Mouse (Mus musculus): ENCODE measurements around the gene Ndufc2. TPM values are rescaled to one million over a fixed set of nuclear protein-coding genes. Genes with fewer than 3 reads are reported as not detected.
"Not testable (repeated sequence)": the region's sequence is repeated elsewhere in the genome, so short reads cannot be mapped to it uniquely, and the experiment has no call there.

Ndufc2 gene
- polyA plus RNA-seq, 1 experiment from 2014 or later = 336 TPM

DNA sequence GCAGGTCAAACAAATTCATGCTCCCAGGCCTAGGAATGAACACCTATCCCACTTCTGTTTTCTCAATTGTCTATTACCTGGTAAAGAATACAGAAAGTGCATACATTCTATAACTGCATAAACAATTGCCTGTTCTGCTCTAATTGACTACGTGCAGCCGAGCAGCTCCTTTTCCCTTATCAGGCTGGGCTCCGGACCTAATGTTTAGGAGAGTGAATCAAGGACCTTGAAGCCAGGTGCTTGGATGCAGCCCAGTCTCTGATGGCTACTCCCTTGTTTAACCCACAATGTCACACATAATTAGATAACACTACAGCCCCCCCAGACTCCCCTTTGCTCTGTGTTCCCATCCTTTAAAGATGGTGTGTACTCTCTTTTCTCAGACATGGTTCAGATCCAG, 33.7 kb downstream of the Ndufc2 start:
- peak; percentile 24; the same call in 1 of the 2 replicates for ATAC-seq (ENCODE audit: borderline replicate concordance, extremely low read depth, low FRiP score, low TSS enrichment)
- H3K9ac ChIP-seq, H3K4me2 ChIP-seq, H3K4me3 ChIP-seq, H3K27me3 ChIP-seq, H3K9me3 ChIP-seq, H3K36me3 ChIP-seq: not testable (repeated sequence)
- peak overlapping the region; percentile 46; the same call in 1 of the 2 replicates for H3K27ac ChIP-seq
- WGBS = 25% methylated on average over 3 of the region's 3 CpGs
- peaks cover 15% of the 10 kb centered on the region for H3K4me1 ChIP-seq

DNA sequence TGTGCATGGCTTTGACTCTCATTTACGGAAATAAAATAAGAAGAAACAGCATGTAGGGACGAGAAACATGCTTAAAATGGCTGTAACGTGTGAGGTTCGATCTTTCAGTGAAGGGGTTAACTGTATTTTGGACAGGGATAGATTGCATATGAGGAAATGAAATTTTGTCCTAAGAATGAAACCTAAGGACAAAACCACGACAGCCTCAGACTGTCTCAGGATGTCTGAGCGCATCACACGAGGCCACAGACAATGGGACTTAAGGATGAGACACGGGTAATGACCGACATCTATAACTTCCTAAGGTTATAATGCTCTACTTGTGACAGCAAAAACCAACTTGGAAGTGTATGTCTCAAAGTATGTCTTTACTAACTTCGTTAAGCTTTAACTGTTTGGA, 34.7 kb downstream of the Ndufc2 start:
- Histone ChIP-seq H3K9ac (no peak overlapping the region), H3K27me3 (no peaks in the 10 kb centered on the region), H3K27ac (0 out of 2 replicates have a peak overlapping the region, but pooled peaks have one; percentile 46), H3K4me2 (no peak overlapping the region), H3K9me3 (no peaks in the 10 kb centered on the region), H3K4me3 (no peak overlapping the region), H3K36me3 (no peaks in the 10 kb centered on the region), H3K4me1 (peaks cover 15% of the 10 kb centered on the region)
- ATAC-seq (ENCODE audit: borderline replicate concordance, extremely low read depth, low FRiP score, low TSS enrichment) = no peak
- 77% methylated on average over 10 of the region's 10 CpGs for WGBS

DNA sequence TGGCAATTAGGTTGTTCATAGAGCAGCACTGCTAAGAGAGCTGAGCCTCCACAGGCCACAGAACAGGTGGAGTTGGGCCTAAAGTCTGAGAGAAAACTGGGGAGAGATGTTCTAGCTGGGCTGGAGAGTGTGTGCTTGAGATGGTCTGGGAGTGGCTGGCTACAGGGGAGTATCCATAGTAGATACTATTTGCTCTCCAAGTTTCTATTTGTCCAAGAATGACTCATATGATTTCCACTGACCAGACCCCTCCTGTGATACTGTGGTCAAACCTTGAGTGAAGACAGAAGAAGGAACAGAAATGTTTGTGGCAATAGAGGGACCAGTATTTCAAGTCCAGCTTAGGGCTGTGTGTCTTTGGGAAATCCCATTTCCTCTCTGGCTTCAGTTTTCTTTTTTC, 39.2 kb downstream of the Ndufc2 start:
- Histone ChIP-seq H3K36me3 (no peaks in the 10 kb centered on the region), H3K27ac (no peak overlapping the region), H3K4me2 (no peak overlapping the region), H3K27me3 (no peaks in the 10 kb centered on the region), H3K4me1 (peaks cover 6% of the 10 kb centered on the region; the same call in 1 of the 2 replicates), H3K9ac (no peak overlapping the region), H3K9me3 (no peaks in the 10 kb centered on the region), H3K4me3 (no peak overlapping the region)
- no peak; the same call in 1 of the 2 replicates for ATAC-seq (ENCODE audit: borderline replicate concordance, extremely low read depth, low FRiP score, low TSS enrichment)

DNA sequence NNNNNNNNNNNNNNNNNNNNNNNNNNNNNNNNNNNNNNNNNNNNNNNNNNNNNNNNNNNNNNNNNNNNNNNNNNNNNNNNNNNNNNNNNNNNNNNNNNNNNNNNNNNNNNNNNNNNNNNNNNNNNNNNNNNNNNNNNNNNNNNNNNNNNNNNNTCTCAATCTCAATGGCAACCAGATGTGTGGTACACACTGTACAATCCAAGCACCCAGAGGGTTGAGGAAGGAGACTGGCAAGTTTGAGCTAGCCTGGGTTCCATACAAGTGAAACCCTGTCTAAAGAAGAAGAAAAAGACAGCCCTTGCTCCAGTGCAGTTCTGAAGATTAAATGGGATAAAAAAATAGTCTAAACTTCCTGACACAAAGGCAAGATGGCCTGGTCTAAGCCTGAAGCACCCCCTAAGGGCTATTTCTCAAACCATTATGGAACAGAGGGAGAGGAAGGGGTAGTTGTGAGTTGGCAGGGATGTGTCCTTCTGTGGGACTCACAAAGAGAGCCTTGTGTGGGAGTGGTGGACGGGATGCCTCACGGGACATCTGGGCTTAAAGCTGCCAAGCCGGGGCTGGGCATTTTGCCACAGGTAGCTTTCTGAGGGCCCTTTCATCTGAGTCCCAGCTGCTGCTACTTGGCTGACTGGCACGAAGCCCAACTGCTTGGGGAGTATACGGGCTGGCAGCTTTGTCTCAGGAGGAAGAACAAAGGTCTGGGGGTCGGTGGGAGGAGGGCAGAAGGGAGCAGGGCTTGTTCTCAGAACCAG, 46.5 kb downstream of the Ndufc2 start:
- no peaks in the 10 kb centered on the region for H3K27me3 ChIP-seq
- H3K4me1 ChIP-seq = peaks cover 16% of the 10 kb centered on the region
- H3K9ac ChIP-seq = no peak overlapping the region
- 12% methylated on average over 6 of the region's 6 CpGs for WGBS
- no peaks in the 10 kb centered on the region for H3K36me3 ChIP-seq
- H3K4me2 ChIP-seq = no peak overlapping the region
- H3K4me3 ChIP-seq = no peak overlapping the region
- ATAC-seq (ENCODE audit: borderline replicate concordance, extremely low read depth, low FRiP score, low TSS enrichment) = peak; percentile 90
- peak overlapping the region; percentile 86 for H3K27ac ChIP-seq
- H3K9me3 ChIP-seq = no peaks in the 10 kb centered on the region

DNA sequence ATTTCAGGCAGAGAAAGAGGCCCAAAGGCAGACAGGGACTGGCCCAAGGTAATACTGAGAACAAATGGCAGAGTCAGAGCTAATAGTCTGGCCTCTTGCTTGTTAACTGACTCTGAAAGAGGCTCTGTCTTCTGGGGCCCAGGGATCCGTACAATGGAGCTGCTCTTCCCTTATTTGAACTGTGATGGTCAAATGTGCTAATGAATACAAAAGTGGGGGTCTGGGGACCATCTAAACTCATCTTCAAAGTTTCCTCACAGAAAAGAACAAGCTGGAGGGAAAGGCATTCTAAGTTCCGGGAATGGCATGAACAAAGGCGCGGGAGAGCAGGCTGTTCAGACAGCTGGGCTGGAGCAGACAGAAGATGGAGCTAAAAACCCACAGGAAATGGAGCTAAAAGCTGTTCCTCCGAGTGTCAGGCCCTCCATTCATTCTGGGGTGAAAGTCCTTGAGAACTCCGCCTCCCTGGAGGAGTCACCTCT, 47.3 kb downstream of the Ndufc2 start:
- Histone ChIP-seq H3K27me3 (no peaks in the 10 kb centered on the region), H3K9ac (no peak overlapping the region), H3K4me2 (no peak overlapping the region), H3K9me3 (no peaks in the 10 kb centered on the region), H3K4me1 (peaks cover 24% of the 10 kb centered on the region), H3K36me3 (no peaks in the 10 kb centered on the region), H3K4me3 (no peak overlapping the region), H3K27ac (peak overlapping the region; percentile 86)
- WGBS = 51% methylated on average over 6 of the region's 6 CpGs
- no peak for ATAC-seq (ENCODE audit: borderline replicate concordance, extremely low read depth, low FRiP score, low TSS enrichment)

DNA sequence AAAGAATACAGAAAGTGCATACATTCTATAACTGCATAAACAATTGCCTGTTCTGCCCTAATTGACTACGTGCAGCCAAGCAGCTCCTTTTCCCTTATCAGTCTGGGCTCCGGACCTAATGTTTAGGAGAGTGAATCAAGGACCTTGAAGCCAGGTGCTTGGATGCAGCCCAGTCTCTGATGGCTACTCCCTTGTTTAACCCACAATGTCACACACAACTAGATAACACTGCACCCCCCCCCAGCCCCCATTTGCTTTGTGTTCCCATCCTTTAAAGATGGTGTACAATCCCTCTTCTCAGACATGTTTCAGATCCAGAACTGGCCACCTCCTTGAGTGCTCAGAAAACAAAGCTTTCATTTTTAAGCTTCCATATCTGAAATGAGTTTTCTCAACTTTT, 51.2 kb downstream of the Ndufc2 start, which contains the start of gene Kctd14:
TSS of gene Kctd14 (plus strand) at position 301 of the 400 bp plus-strand sequence.
- H3K4me2 ChIP-seq; ATAC-seq (ENCODE audit: borderline replicate concordance, extremely low read depth, low FRiP score, low TSS enrichment); H3K9me3 ChIP-seq; H3K4me3 ChIP-seq; H3K27me3 ChIP-seq; H3K9ac ChIP-seq; H3K36me3 ChIP-seq: not testable (repeated sequence)
- 43% methylated on average over 2 of the region's 2 CpGs for WGBS
- H3K4me1 ChIP-seq = peaks cover 37% of the 10 kb centered on the region
- H3K27ac ChIP-seq = peak within 1 kb of the TSS; percentile 29; the same call in 1 of the 2 replicates

DNA sequence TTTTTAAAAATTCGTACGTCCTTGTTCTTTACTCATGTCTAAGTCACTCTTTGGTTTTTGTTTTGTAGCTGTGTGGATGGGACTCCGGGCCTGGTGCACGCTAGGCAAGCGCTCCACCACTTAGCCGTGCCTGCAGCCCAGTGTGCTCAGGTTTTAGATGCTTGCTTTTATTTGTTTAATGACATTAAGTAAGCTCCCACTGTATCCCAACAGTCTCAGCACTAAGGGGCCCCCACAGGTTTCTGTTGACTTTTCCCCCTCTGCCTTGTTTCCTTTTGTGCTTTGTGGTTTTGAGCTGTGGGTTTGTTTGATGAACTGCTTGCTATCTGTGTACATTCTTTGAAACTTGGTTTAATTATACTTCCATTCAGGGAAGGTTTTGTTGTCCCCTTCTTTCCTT, 52.4 kb downstream of the Ndufc2 start:
- Histone ChIP-seq H3K27ac (peak overlapping the region; percentile 29; the same call in 1 of the 2 replicates), H3K9ac (no peak overlapping the region), H3K4me3 (no peak overlapping the region), H3K27me3 (no peaks in the 10 kb centered on the region), H3K4me2 (no peak overlapping the region), H3K4me1 (peaks cover 26% of the 10 kb centered on the region), H3K9me3 (no peaks in the 10 kb centered on the region), H3K36me3 (no peaks in the 10 kb centered on the region)
- 55% methylated on average over 6 of the region's 6 CpGs for WGBS
- no peak for ATAC-seq (ENCODE audit: borderline replicate concordance, extremely low read depth, low FRiP score, low TSS enrichment)

DNA sequence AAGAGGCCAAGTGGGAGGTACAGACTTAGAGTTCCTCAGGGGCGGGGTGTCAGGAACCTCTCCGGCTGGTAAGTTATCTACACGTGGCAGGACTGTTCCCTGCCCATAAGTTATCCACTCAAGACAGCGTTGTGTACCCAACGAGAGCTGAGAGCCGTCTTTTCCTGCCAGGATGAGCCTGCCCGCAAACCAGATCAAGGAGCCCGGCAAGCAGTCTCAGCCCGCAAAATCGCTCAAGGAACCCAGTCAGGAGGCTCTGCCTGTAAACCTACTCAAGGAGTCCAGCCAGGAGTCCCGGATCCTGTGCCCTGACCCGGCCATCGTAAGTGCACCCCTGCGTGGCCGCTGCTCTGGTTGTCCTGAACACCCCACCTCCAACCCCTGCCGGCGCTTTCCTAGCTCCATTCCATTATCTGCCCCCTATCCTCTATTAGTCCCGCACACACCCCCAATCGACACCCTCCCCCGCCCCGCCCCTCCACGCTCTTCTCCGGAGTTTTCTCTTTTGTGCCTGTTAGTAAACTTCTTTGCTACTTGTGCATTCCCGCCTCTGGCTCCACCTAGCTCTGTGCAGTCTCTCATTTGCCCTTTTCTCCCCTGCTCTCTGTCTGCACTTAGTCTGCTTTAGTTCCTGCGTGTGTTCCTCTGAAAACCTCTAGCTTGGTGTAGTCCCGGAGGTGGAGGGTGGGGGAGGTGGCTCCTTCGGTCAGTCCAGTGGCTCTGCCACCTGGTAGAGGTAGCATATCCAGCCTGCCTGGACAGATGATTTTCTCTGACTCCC, 53.5 kb downstream of the Ndufc2 start:
- Histone ChIP-seq H3K4me1 (peaks cover 21% of the 10 kb centered on the region), H3K27me3 (no peaks in the 10 kb centered on the region), H3K9me3 (no peaks in the 10 kb centered on the region), H3K4me2 (peak overlapping the region; percentile 90), H3K4me3 (peak overlapping the region; percentile 47), H3K9ac (peak overlapping the region; percentile 52), H3K36me3 (peaks cover 4% of the 10 kb centered on the region; the same call in 1 of the 2 replicates), H3K27ac (peak overlapping the region; percentile 71)
- ATAC-seq (ENCODE audit: borderline replicate concordance, extremely low read depth, low FRiP score, low TSS enrichment) = peak; percentile 72
- WGBS = 4% methylated on average over 27 of the region's 27 CpGs

DNA sequence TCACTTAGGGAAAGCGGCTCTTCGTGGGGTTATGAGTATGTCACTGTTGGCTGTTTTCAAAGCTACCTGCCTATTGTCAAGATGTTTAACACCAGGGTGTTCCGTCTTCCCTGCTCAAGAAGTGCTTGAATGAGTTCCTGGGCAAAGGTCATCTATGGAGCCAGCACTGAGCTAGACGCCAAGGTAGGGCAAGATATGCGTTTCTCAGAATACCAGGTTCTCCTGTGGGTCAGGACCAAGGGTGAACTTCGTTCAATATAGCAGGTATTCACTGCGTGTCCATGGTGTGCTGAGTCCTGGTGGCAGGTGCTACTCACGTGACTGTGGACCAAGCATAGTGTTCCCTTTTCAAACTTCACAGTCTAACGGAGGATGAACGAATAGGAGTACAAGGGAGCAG, 55.0 kb downstream of the Ndufc2 start:
- no peak overlapping the region for H3K27ac ChIP-seq
- peaks cover 4% of the 10 kb centered on the region; the same call in 1 of the 2 replicates for H3K36me3 ChIP-seq
- peaks cover 21% of the 10 kb centered on the region for H3K4me1 ChIP-seq
- no peak overlapping the region for H3K9ac ChIP-seq
- no peaks in the 10 kb centered on the region for H3K27me3 ChIP-seq
- no peak overlapping the region for H3K4me3 ChIP-seq
- WGBS = 83% methylated on average over 10 of the region's 10 CpGs
- ATAC-seq (ENCODE audit: borderline replicate concordance, extremely low read depth, low FRiP score, low TSS enrichment) = no peak
- H3K9me3 ChIP-seq = no peaks in the 10 kb centered on the region
- H3K4me2 ChIP-seq = no peak overlapping the region

DNA sequence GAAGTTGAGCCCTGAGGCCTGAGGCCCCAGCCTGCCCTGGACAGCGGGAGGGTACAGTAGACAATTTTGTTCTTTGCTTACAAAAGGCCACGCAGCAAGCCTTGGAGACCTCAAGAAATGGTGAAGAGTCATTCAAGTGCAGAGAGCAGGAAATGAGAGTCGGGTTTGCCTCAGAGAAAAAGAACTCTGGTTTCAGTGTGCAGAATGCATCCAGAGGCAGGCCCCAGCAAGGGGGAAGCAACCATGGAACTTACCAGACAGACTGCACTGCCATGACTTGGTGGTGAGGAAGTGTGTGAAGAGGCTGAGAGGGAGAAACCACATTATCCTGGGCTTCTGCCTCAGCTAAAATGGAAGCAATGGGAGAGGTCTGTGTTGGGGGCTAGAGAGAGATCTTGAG, 55.8 kb downstream of the Ndufc2 start:
- ATAC-seq (ENCODE audit: borderline replicate concordance, extremely low read depth, low FRiP score, low TSS enrichment) = no peak
- no peak overlapping the region for H3K27ac ChIP-seq
- H3K9ac ChIP-seq = no peak overlapping the region
- 56% methylated on average over 3 of the region's 3 CpGs for WGBS
- peaks cover 4% of the 10 kb centered on the region; the same call in 1 of the 2 replicates for H3K36me3 ChIP-seq
- no peak overlapping the region for H3K4me3 ChIP-seq
- no peaks in the 10 kb centered on the region for H3K27me3 ChIP-seq
- H3K9me3 ChIP-seq = no peaks in the 10 kb centered on the region
- H3K4me2 ChIP-seq = no peak overlapping the region
- H3K4me1 ChIP-seq = peaks cover 21% of the 10 kb centered on the region

Measured in lung, embryonic 15.5 days (tissue).